In genomic region chr4:81550256-81550655, GRCm38 (mm10) we compare ENCODE assay signal across 28 mouse cellular contexts.
A peak's percentile ranks its signal among the peaks of the same experiment; 100 is the strongest.
DNase-seq lines count a peak whose midpoint lies in the region; ATAC-seq and TF ChIP-seq lines count a peak whose summit lies in the region.
"Had no signal": no experiment of that assay in that cellular context is flagged by ENCODE, and none has a peak within 500 bp of the region (broad histone marks: within the 10 kb centered on the region; RNA-seq: fewer than 3 reads in every experiment).

No protein-coding gene starts in this region.

- peak; percentile 70 for DNase-seq in lung, embryonic 14.5 days
- no peak for DNase-seq in lung, postnatal 0 days (ENCODE audit: low spot score)
- peak; percentile 69 for DNase-seq in lung, postnatal 10 days
- no peak for DNase-seq in lung, adult 18-20 months
- peak; percentile 19 for DNase-seq in lung, postnatal 36 days
- DNase-seq: adrenal gland, adult 2 months; adrenal gland, postnatal 14 days; B cell, adult 2 months; cerebellum, adult 11 months; cerebellum, adult 2 months; cerebellum, adult 9-11 months; gastrocnemius, adult 2 months; gastrocnemius, postnatal 14 days; heart, adult 18-20 months; heart, postnatal 10 days; heart, postnatal 36 days had no signal

- H3K27me3 ChIP-seq in forebrain, embryonic 15.5 days: no peaks in the 10 kb centered on the region
- no peaks in the 10 kb centered on the region for H3K27me3 ChIP-seq in forebrain, embryonic 13.5 days
- no peaks in the 10 kb centered on the region for H3K27me3 ChIP-seq in lung, embryonic 14.5 days (ENCODE audit: insufficient read depth, low read length)
- no peaks in the 10 kb centered on the region for H3K27me3 ChIP-seq in lung, postnatal 0 days (replicated peaks; ENCODE audit: insufficient read depth, low read length)
- H3K27me3 ChIP-seq: CH12.LX; heart, embryonic 12.5 days; heart, embryonic 15.5 days; hindbrain, embryonic 13.5 days; Patski had no signal

- TF ChIP-seq EP300 in lung, postnatal 0 days (IDR thresholded peaks at IDR 0.05): no peak

- H3K27ac ChIP-seq in forebrain, embryonic 15.5 days (replicated peaks): peak overlapping the region; percentile 32
- H3K27ac ChIP-seq in forebrain, embryonic 13.5 days: no peak overlapping the region
- H3K27ac ChIP-seq in lung, embryonic 14.5 days (ENCODE audit: low read depth): peak overlapping the region; percentile 63; the same call in 1 of the 2 replicates
- H3K27ac ChIP-seq in lung, postnatal 0 days (ENCODE audit: low read length): no peak overlapping the region
- H3K27ac ChIP-seq: forebrain, embryonic 10.5 days; gastrocnemius, adult 2 months; heart, embryonic 15.5 days; hindbrain, embryonic 10.5 days; hindbrain, embryonic 13.5 days had no signal

- no peak overlapping the region for H3K4me2 ChIP-seq in forebrain, embryonic 15.5 days (replicated peaks)
- no peak overlapping the region for H3K4me2 ChIP-seq in forebrain, embryonic 13.5 days
- H3K4me2 ChIP-seq in lung, embryonic 14.5 days: no peak overlapping the region
- no peak overlapping the region for H3K4me2 ChIP-seq in lung, postnatal 0 days (replicated peaks; ENCODE audit: low read depth, low read length)
- H3K4me2 ChIP-seq: heart, embryonic 12.5 days; heart, embryonic 15.5 days; hindbrain, embryonic 13.5 days had no signal

- ATAC-seq in forebrain, embryonic 15.5 days (replicated peaks): no peak
- ATAC-seq in forebrain, embryonic 13.5 days: no peak
- no peak for ATAC-seq in lung, embryonic 14.5 days (ENCODE audit: insufficient read depth)
- ATAC-seq in lung, postnatal 0 days: no peak
- ATAC-seq: forebrain, embryonic 14.5 days; hindbrain, embryonic 16.5 days; Patski had no signal

- 83% methylated on average over 4 of the region's 4 CpGs for WGBS in forebrain, embryonic 15.5 days
- WGBS in forebrain, embryonic 13.5 days: 88% methylated on average over 4 of the region's 4 CpGs
- 53% methylated on average over 4 of the region's 4 CpGs for WGBS in lung, embryonic 14.5 days
- WGBS in lung, postnatal 0 days: 53% methylated on average over 4 of the region's 4 CpGs

- H3K36me3 ChIP-seq in forebrain, embryonic 15.5 days: no peaks in the 10 kb centered on the region
- no peaks in the 10 kb centered on the region for H3K36me3 ChIP-seq in forebrain, embryonic 13.5 days (ENCODE audit: poor library complexity, severe bottlenecking)
- no peaks in the 10 kb centered on the region for H3K36me3 ChIP-seq in lung, embryonic 14.5 days (ENCODE audit: insufficient read depth)
- H3K36me3 ChIP-seq in lung, postnatal 0 days (ENCODE audit: insufficient read depth, low read length): no peaks in the 10 kb centered on the region
- H3K36me3 ChIP-seq: forebrain, embryonic 10.5 days; G1E; heart, embryonic 12.5 days; heart, embryonic 15.5 days; hindbrain, embryonic 10.5 days; hindbrain, embryonic 13.5 days had no signal

- no peak overlapping the region for H3K9ac ChIP-seq in forebrain, embryonic 15.5 days (replicated peaks)
- H3K9ac ChIP-seq in forebrain, embryonic 13.5 days: no peak overlapping the region
- no peak overlapping the region for H3K9ac ChIP-seq in lung, embryonic 14.5 days
- H3K9ac ChIP-seq in lung, postnatal 0 days (replicated peaks; ENCODE audit: low read depth): no peak overlapping the region
- H3K9ac ChIP-seq: heart, embryonic 12.5 days; heart, embryonic 15.5 days; hindbrain, embryonic 13.5 days had no signal

- no peaks in the 10 kb centered on the region for H3K9me3 ChIP-seq in forebrain, embryonic 15.5 days
- no peaks in the 10 kb centered on the region for H3K9me3 ChIP-seq in forebrain, embryonic 13.5 days (replicated peaks)
- 0 out of 2 replicates have a peak, but pooled peaks cover 6% of the 10 kb centered on the region for H3K9me3 ChIP-seq in lung, embryonic 14.5 days (ENCODE audit: low read depth, low read length)
- no peaks in the 10 kb centered on the region for H3K9me3 ChIP-seq in lung, postnatal 0 days (ENCODE audit: low read length)
- H3K9me3 ChIP-seq: heart, embryonic 12.5 days; heart, embryonic 15.5 days; hindbrain, embryonic 10.5 days; hindbrain, embryonic 13.5 days had no signal

- no peak for TF ChIP-seq CTCF in lung, embryonic 14.5 days (IDR thresholded peaks at IDR 0.05; ENCODE audit: low read depth)
- TF ChIP-seq CTCF in lung, postnatal 0 days (IDR thresholded peaks at IDR 0.05): no peak

- H3K4me1 ChIP-seq in forebrain, embryonic 15.5 days: peaks cover 6% of the 10 kb centered on the region; the same call in 1 of the 2 replicates
- no peaks in the 10 kb centered on the region for H3K4me1 ChIP-seq in forebrain, embryonic 13.5 days
- H3K4me1 ChIP-seq in lung, embryonic 14.5 days (ENCODE audit: insufficient read depth): 0 out of 2 replicates have a peak, but pooled peaks cover 8% of the 10 kb centered on the region
- H3K4me1 ChIP-seq in lung, postnatal 0 days (ENCODE audit: insufficient read depth, low read depth, low read length): no peaks in the 10 kb centered on the region
- H3K4me1 ChIP-seq: forebrain, embryonic 10.5 days; heart, embryonic 12.5 days; heart, embryonic 15.5 days; hindbrain, embryonic 10.5 days; hindbrain, embryonic 13.5 days had no signal

- no peak overlapping the region for H3K4me3 ChIP-seq in forebrain, embryonic 15.5 days
- H3K4me3 ChIP-seq in forebrain, embryonic 13.5 days: no peak overlapping the region
- H3K4me3 ChIP-seq in lung, embryonic 14.5 days (ENCODE audit: low read depth, low read length): no peak overlapping the region
- no peak overlapping the region for H3K4me3 ChIP-seq in lung, postnatal 0 days (ENCODE audit: low read depth, low read length)
- H3K4me3 ChIP-seq: forebrain, embryonic 10.5 days; gastrocnemius, adult 2 months; heart, embryonic 12.5 days; heart, embryonic 15.5 days; hindbrain, embryonic 10.5 days; hindbrain, embryonic 13.5 days had no signal

Comparison
In these comparisons a context has a peak if more than half of its experiments do, and no peak if none do; other contexts are left out.
1. H3K27ac ChIP-seq: peak in forebrain, embryonic 15.5 days (single experiment) and lung, embryonic 14.5 days (single experiment); none in forebrain, embryonic 13.5 days (single experiment) and lung, postnatal 0 days (single experiment).
2. DNase-seq: peak in lung, embryonic 14.5 days (single experiment), lung, postnatal 10 days (single experiment) and lung, postnatal 36 days (single experiment); none in lung, postnatal 0 days (single experiment) and lung, adult 18-20 months (0 of 2).